ENCODE assay signal across 22 mouse cellular contexts in the genomic region with DNA sequence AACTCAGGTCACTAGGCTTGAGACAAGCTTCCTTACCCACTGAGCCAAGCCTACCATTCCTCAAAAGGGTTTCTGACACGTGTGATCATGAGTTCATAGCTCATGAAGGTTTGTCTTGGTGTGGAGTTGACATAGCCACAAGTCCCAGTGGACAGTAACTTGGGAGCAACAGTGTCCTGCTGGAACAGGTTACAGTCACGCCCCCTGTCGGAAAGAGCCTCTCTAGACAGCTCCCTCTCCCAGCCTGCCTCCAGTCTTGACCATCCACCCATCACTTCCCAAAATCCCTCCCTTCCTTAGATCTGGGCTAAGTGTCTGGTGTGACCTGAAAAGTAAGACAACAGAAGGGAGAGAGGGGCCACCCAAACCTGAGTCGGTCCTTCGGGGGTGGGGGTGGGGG. TPM values are rescaled to one million over a fixed set of nuclear protein-coding genes. Genes with fewer than 3 reads are reported as not detected.
A peak's percentile ranks its signal among the peaks of the same experiment; 100 is the strongest.
DNase-seq lines count a peak whose midpoint lies in the region; ATAC-seq and TF ChIP-seq lines count a peak whose summit lies in the region.
"Had no signal": no experiment of that assay in that cellular context is flagged by ENCODE, and none has a peak within 500 bp of the region (broad histone marks: within the 10 kb centered on the region; RNA-seq: fewer than 3 reads in every experiment).

No protein-coding gene starts in this region.

- H3K4me1 ChIP-seq in intestine, postnatal 0 days (replicated peaks; ENCODE audit: control insufficient read depth, insufficient read depth, low read length), result no peaks in the 10 kb centered on the region
- H3K4me1 ChIP-seq in intestine, embryonic 15.5 days (replicated peaks), result peaks cover 34% of the 10 kb centered on the region
- H3K4me1 ChIP-seq in liver, postnatal 0 days (ENCODE audit: insufficient read depth), result peaks cover 10% of the 10 kb centered on the region; the same call in 1 of the 2 replicates
- H3K4me1 ChIP-seq in liver, embryonic 11.5 days (replicated peaks; ENCODE audit: control insufficient read depth, insufficient read depth, low read length), result peaks cover 21% of the 10 kb centered on the region
- peaks cover 5% of the 10 kb centered on the region for H3K4me1 ChIP-seq in stomach, postnatal 0 days (replicated peaks; ENCODE audit: control insufficient read depth, insufficient read depth)

- no peak overlapping the region for H3K4me3 ChIP-seq in intestine, postnatal 0 days (ENCODE audit: low read depth, low read length)
- no peak overlapping the region for H3K4me3 ChIP-seq in intestine, embryonic 15.5 days (replicated peaks)
- H3K4me3 ChIP-seq in liver, postnatal 0 days (ENCODE audit: low read depth, low read length), result no peak overlapping the region
- no peak overlapping the region for H3K4me3 ChIP-seq in liver, embryonic 11.5 days (ENCODE audit: low read depth, low read length)
- H3K4me3 ChIP-seq in stomach, postnatal 0 days (ENCODE audit: low read depth, low read length), result no peak overlapping the region
- H3K4me3 ChIP-seq: forebrain, embryonic 12.5 days; hindbrain, embryonic 15.5 days; limb, embryonic 15.5 days; lung, embryonic 15.5 days; midbrain, embryonic 13.5 days; neural tube, embryonic 13.5 days had no signal

- TF ChIP-seq CTCF in intestine, postnatal 0 days (IDR thresholded peaks at IDR 0.05; ENCODE audit: low read depth), result peak; percentile 31
- 0 out of 2 replicates have a peak, but pooled peaks have one; percentile 11 for TF ChIP-seq CTCF in liver, postnatal 0 days (IDR thresholded peaks at IDR 0.05; ENCODE audit: low read depth)
- TF ChIP-seq CTCF in stomach, postnatal 0 days (IDR thresholded peaks at IDR 0.05; ENCODE audit: low read depth), result peak; percentile 41

- TF ChIP-seq EP300 in liver, postnatal 0 days (IDR thresholded peaks at IDR 0.05; ENCODE audit: low read depth), result no peak
- no peak for TF ChIP-seq EP300 in stomach, postnatal 0 days (optimal IDR thresholded peaks at IDR 0.05)

- ATAC-seq in intestine, postnatal 0 days, result no peak
- ATAC-seq in intestine, embryonic 15.5 days, result no peak
- ATAC-seq in liver, postnatal 0 days, result no peak
- ATAC-seq in liver, embryonic 11.5 days (replicated peaks; ENCODE audit: low FRiP score), result no peak
- ATAC-seq in stomach, postnatal 0 days (ENCODE audit: low FRiP score, low TSS enrichment), result no peak
- ATAC-seq: midbrain, embryonic 13.5 days had no signal

- H3K36me3 ChIP-seq in intestine, postnatal 0 days (ENCODE audit: control insufficient read depth, insufficient read depth), result no peaks in the 10 kb centered on the region; the same call in 1 of the 2 replicates
- H3K36me3 ChIP-seq in intestine, embryonic 15.5 days, result no peaks in the 10 kb centered on the region
- H3K36me3 ChIP-seq in liver, postnatal 0 days (replicated peaks; ENCODE audit: insufficient read depth, low read length), result no peaks in the 10 kb centered on the region
- no peaks in the 10 kb centered on the region for H3K36me3 ChIP-seq in liver, embryonic 11.5 days (ENCODE audit: control insufficient read depth, insufficient read depth, low read length)
- H3K36me3 ChIP-seq in stomach, postnatal 0 days (ENCODE audit: control insufficient read depth, insufficient read depth, low read length), result no peaks in the 10 kb centered on the region
- H3K36me3 ChIP-seq: forebrain, embryonic 12.5 days; hindbrain, embryonic 15.5 days; lung, embryonic 15.5 days; midbrain, embryonic 13.5 days; neural tube, embryonic 13.5 days had no signal

- no peaks in the 10 kb centered on the region for H3K27me3 ChIP-seq in intestine, postnatal 0 days (replicated peaks; ENCODE audit: control insufficient read depth, insufficient read depth, low read length)
- H3K27me3 ChIP-seq in intestine, embryonic 15.5 days (replicated peaks), result no peaks in the 10 kb centered on the region
- peaks cover 11% of the 10 kb centered on the region; the same call in 1 of the 2 replicates for H3K27me3 ChIP-seq in liver, postnatal 0 days (ENCODE audit: insufficient read depth, low read length)
- H3K27me3 ChIP-seq in liver, embryonic 11.5 days (replicated peaks; ENCODE audit: control insufficient read depth, insufficient read depth, low read length), result peaks cover 14% of the 10 kb centered on the region
- H3K27me3 ChIP-seq in stomach, postnatal 0 days (ENCODE audit: control insufficient read depth, insufficient read depth, low read length), result no peaks in the 10 kb centered on the region
- H3K27me3 ChIP-seq: hindbrain, embryonic 15.5 days; limb, embryonic 15.5 days; lung, embryonic 15.5 days; neural tube, embryonic 13.5 days had no signal

- no peak overlapping the region for H3K9ac ChIP-seq in intestine, postnatal 0 days (ENCODE audit: low read depth, low read length)
- no peak overlapping the region for H3K9ac ChIP-seq in intestine, embryonic 15.5 days
- H3K9ac ChIP-seq in liver, postnatal 0 days (replicated peaks), result no peak overlapping the region
- H3K9ac ChIP-seq in liver, embryonic 11.5 days (ENCODE audit: low read depth, low read length), result no peak overlapping the region
- no peak overlapping the region for H3K9ac ChIP-seq in stomach, postnatal 0 days (ENCODE audit: low read length)
- H3K9ac ChIP-seq: forebrain, embryonic 12.5 days; hindbrain, embryonic 15.5 days; limb, embryonic 15.5 days; lung, embryonic 15.5 days; midbrain, embryonic 13.5 days; neural tube, embryonic 13.5 days had no signal

- H3K4me2 ChIP-seq in intestine, postnatal 0 days (replicated peaks; ENCODE audit: low read depth), result no peak overlapping the region
- no peak overlapping the region for H3K4me2 ChIP-seq in intestine, embryonic 15.5 days (replicated peaks)
- no peak overlapping the region for H3K4me2 ChIP-seq in liver, postnatal 0 days (ENCODE audit: low read depth, low read length)
- no peak overlapping the region for H3K4me2 ChIP-seq in liver, embryonic 11.5 days
- H3K4me2 ChIP-seq in stomach, postnatal 0 days (replicated peaks; ENCODE audit: low read depth), result no peak overlapping the region
- H3K4me2 ChIP-seq: forebrain, embryonic 12.5 days; heart, embryonic 11.5 days; hindbrain, embryonic 15.5 days; limb, embryonic 15.5 days; lung, embryonic 15.5 days; midbrain, embryonic 13.5 days; neural tube, embryonic 13.5 days had no signal

- H3K27ac ChIP-seq in intestine, postnatal 0 days (ENCODE audit: low read depth, low read length), result no peak overlapping the region
- no peak overlapping the region for H3K27ac ChIP-seq in intestine, embryonic 15.5 days
- no peak overlapping the region for H3K27ac ChIP-seq in liver, postnatal 0 days (ENCODE audit: low read depth)
- no peak overlapping the region for H3K27ac ChIP-seq in liver, embryonic 11.5 days (ENCODE audit: low read depth, low read length)
- H3K27ac ChIP-seq in stomach, postnatal 0 days (replicated peaks), result no peak overlapping the region
- H3K27ac ChIP-seq: forebrain, embryonic 12.5 days; hindbrain, embryonic 15.5 days; limb, embryonic 15.5 days; lung, embryonic 15.5 days; midbrain, embryonic 13.5 days; neural tube, embryonic 13.5 days had no signal

- DNase-seq in adrenal gland, postnatal 14 days, result peak; percentile 50
- no peak for DNase-seq in adrenal gland, postnatal 10 days
- DNase-seq in liver, postnatal 0 days, result no peak
- DNase-seq in liver, embryonic 11.5 days (ENCODE audit: low spot score), result no peak
- DNase-seq in stomach, postnatal 0 days (ENCODE audit: low spot score), result no peak
- DNase-seq in cerebellum, postnatal 4 days (ENCODE audit: low spot score in 2 of 2), result no peak
- DNase-seq: cerebellum, adult 2 months; kidney, adult 18-20 months; layer of hippocampus, postnatal 36 days; right cerebral cortex, adult 18-20 months; thymus, postnatal 14 days had no signal

- WGBS in intestine, postnatal 0 days, result 73% methylated on average over 5 of the region's 5 CpGs
- 67% methylated on average over 5 of the region's 5 CpGs for WGBS in intestine, embryonic 15.5 days
- WGBS in liver, postnatal 0 days (ENCODE audit: insufficient replicate concordance), result 73% methylated on average over 5 of the region's 5 CpGs
- 66% methylated on average over 5 of the region's 5 CpGs for WGBS in liver, embryonic 11.5 days
- WGBS in stomach, postnatal 0 days, result 59% methylated on average over 5 of the region's 5 CpGs

- H3K9me3 ChIP-seq in intestine, postnatal 0 days (ENCODE audit: control insufficient read depth), result no peaks in the 10 kb centered on the region
- no peaks in the 10 kb centered on the region for H3K9me3 ChIP-seq in intestine, embryonic 15.5 days
- no peaks in the 10 kb centered on the region for H3K9me3 ChIP-seq in liver, postnatal 0 days (ENCODE audit: low read length)
- H3K9me3 ChIP-seq in liver, embryonic 11.5 days (ENCODE audit: control insufficient read depth, low read length), result no peaks in the 10 kb centered on the region
- H3K9me3 ChIP-seq in stomach, postnatal 0 days (ENCODE audit: control insufficient read depth, low read length), result no peaks in the 10 kb centered on the region
- H3K9me3 ChIP-seq: forebrain, embryonic 12.5 days; G1E; hindbrain, embryonic 15.5 days; limb, embryonic 15.5 days; lung, embryonic 15.5 days; midbrain, embryonic 13.5 days; neural tube, embryonic 13.5 days had no signal

RNA-seq across cellular contexts. Expression of gene Adamtsl4, which starts 4.8 kb away (rescaled TPM):
- total RNA-seq in adrenal gland, postnatal 14 days (2021), result 6.6 and 8.4 TPM in 2 replicates
- total RNA-seq in adrenal gland, postnatal 10 days (2021), result 10 to 100 TPM; 13.3 to 13.4 TPM
- polyA plus RNA-seq in intestine, postnatal 0 days (2015; fragmentation: Nextera tagmentation; extraction: Ambion mirVana), result 3.2 and 3.8 TPM in 2 replicates
- polyA plus RNA-seq in intestine, embryonic 15.5 days (2015; fragmentation: Nextera tagmentation; extraction: Ambion mirVana), result 2.3 and 3.0 TPM in 2 replicates
- 2.5 and 2.6 TPM in 2 replicates for polyA plus RNA-seq in liver, postnatal 0 days (2015; fragmentation: Nextera tagmentation; extraction: Ambion mirVana)
- 0.38 and 1.2 TPM in 2 replicates for polyA plus RNA-seq in liver, embryonic 11.5 days (2014; fragmentation: Nextera tagmentation; extraction: Ambion mirVana)
- polyA plus RNA-seq in stomach, postnatal 0 days (2015; fragmentation: Nextera tagmentation; extraction: Ambion mirVana), result 9.4 and 10.4 TPM in 2 replicates
- polyA plus RNA-seq: G1E had no signal

RNA-seq across cellular contexts. Expression of gene Mcl1, which starts 24.3 kb away (rescaled TPM):
- total RNA-seq in adrenal gland, postnatal 14 days (2021), result 151 and 187 TPM in 2 replicates
- 100 to 1,000 TPM; 116 to 144 TPM for total RNA-seq in adrenal gland, postnatal 10 days (2021)
- polyA plus RNA-seq in intestine, postnatal 0 days (2015; fragmentation: Nextera tagmentation; extraction: Ambion mirVana), result 52.4 and 53.3 TPM in 2 replicates
- polyA plus RNA-seq in intestine, embryonic 15.5 days (2015; fragmentation: Nextera tagmentation; extraction: Ambion mirVana), result 50.5 and 52.3 TPM in 2 replicates
- 36.2 and 38.2 TPM in 2 replicates for polyA plus RNA-seq in liver, postnatal 0 days (2015; fragmentation: Nextera tagmentation; extraction: Ambion mirVana)
- 52.2 and 57.7 TPM in 2 replicates for polyA plus RNA-seq in liver, embryonic 11.5 days (2014; fragmentation: Nextera tagmentation; extraction: Ambion mirVana)
- polyA plus RNA-seq in stomach, postnatal 0 days (2015; fragmentation: Nextera tagmentation; extraction: Ambion mirVana), result 57.9 and 59.2 TPM in 2 replicates

RNA-seq across cellular contexts. Expression of gene Ecm1, which starts 56.5 kb away (rescaled TPM):
- total RNA-seq in adrenal gland, postnatal 14 days (2021), result 188 and 208 TPM in 2 replicates
- total RNA-seq in adrenal gland, postnatal 10 days (2021), result 100 to 1,000 TPM; 139 to 162 TPM
- polyA plus RNA-seq in intestine, postnatal 0 days (2015; fragmentation: Nextera tagmentation; extraction: Ambion mirVana), result 35.8 and 39.1 TPM in 2 replicates
- polyA plus RNA-seq in intestine, embryonic 15.5 days (2015; fragmentation: Nextera tagmentation; extraction: Ambion mirVana), result 20.2 and 20.9 TPM in 2 replicates
- polyA plus RNA-seq in liver, postnatal 0 days (2015; fragmentation: Nextera tagmentation; extraction: Ambion mirVana), result 81.2 and 90.1 TPM in 2 replicates
- polyA plus RNA-seq in liver, embryonic 11.5 days (2014; fragmentation: Nextera tagmentation; extraction: Ambion mirVana), result 30.4 and 31.7 TPM in 2 replicates
- polyA plus RNA-seq in stomach, postnatal 0 days (2015; fragmentation: Nextera tagmentation; extraction: Ambion mirVana), result 254 and 328 TPM in 2 replicates
- total RNA-seq: common myeloid progenitor, adult 5-6 weeks had no signal

RNA-seq across cellular contexts. Expression of gene Ensa, which starts 58.1 kb away (rescaled TPM):
- total RNA-seq in adrenal gland, postnatal 14 days (2021), result 72.6 and 74.5 TPM in 2 replicates
- 10 to 100 TPM; 67.8 to 68.1 TPM for total RNA-seq in adrenal gland, postnatal 10 days (2021)
- polyA plus RNA-seq in intestine, postnatal 0 days (2015; fragmentation: Nextera tagmentation; extraction: Ambion mirVana), result 44.0 and 48.2 TPM in 2 replicates
- 65.1 and 69.0 TPM in 2 replicates for polyA plus RNA-seq in intestine, embryonic 15.5 days (2015; fragmentation: Nextera tagmentation; extraction: Ambion mirVana)
- 20.1 and 23.9 TPM in 2 replicates for polyA plus RNA-seq in liver, postnatal 0 days (2015; fragmentation: Nextera tagmentation; extraction: Ambion mirVana)
- polyA plus RNA-seq in liver, embryonic 11.5 days (2014; fragmentation: Nextera tagmentation; extraction: Ambion mirVana), result 51.3 and 55.8 TPM in 2 replicates
- polyA plus RNA-seq in stomach, postnatal 0 days (2015; fragmentation: Nextera tagmentation; extraction: Ambion mirVana), result 42.3 and 44.2 TPM in 2 replicates
